Mouse (Mus musculus) lung, adult 10 weeks (tissue): ENCODE measurements around the gene Cfap36. TPM values are rescaled to one million over a fixed set of nuclear protein-coding genes. Genes with fewer than 3 reads are reported as not detected.

Experiments
- polyA plus RNA-seq: library from polyadenylated mRNA; stranded (reverse); fragments of 350-450 nt; fragmentation: Illumina TruSeq; extraction: RNeasy Lipid Tissue Mini Kit (QIAGEN cat#74804); gene quantifications from one replicate; pipeline ENCODE4 v1.2.3, GENCODE M21; 2014; ENCODE audit warnings: low read depth, low replicate concordance; ENCODE audit not compliant: insufficient read depth

The Cfap36 gene
- 31.4 TPM for polyA plus RNA-seq

DNA sequence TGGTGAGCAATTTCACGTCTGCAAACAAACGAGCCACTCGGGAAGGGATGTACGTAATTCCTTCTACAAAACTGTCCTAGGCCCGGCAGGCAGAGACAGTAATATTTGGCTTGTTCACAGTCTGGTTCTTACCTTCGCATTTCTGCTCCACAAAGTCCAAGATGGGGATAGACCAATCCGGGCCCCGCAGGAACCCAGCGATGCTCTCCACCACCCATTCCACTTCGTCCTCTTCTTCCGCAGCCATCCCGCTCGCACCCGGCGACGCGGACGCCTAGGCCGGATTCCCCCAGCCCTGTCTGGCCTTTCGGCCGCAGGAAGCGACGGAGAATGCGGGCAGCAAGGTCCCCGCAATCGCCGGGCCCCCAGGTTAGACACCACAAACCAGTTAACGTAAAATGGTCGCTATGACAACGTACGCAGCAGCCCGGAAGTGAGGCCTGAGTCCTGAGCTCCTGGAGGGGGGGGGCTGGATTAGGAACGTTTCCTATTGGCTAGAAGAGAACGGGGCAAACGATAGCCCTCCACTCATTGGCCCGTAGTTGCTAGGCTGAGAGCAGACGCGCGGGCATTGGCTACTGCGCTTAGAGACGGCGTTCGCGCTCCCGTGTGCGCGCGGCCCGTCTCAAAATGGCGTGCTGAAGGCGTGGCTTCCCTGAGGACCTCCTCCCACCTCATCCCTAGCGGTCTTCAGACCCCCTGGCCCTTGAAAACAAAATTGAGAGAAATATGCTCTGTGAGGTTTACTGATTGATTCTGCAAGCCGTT is at the start of gene Cfap36:
TSS of gene Cfap36 (minus strand) at position 527 of the 768 bp plus-strand sequence.

GRCm38 (mm10) chr11:29172563-29173124 is 74.6 kb downstream of the Cfap36 start, which contains the start of gene Ppp4r3b:
TSS of gene Ppp4r3b (plus strand) at chr11:29172890.

Other genes starting within 250 kb of the Cfap36 start
- gene Pnpt1, start 116.7 kb downstream of the Cfap36 start, polyA plus RNA-seq: 11.2 TPM
- gene Ppp4r3b, start 74.5 kb downstream of the Cfap36 start, polyA plus RNA-seq: 25.4 TPM
- gene Ccdc88a, start 126.2 kb upstream of the Cfap36 start, polyA plus RNA-seq: 2.5 TPM